ENCODE assay signal across 22 mouse cellular contexts in the genomic region with DNA sequence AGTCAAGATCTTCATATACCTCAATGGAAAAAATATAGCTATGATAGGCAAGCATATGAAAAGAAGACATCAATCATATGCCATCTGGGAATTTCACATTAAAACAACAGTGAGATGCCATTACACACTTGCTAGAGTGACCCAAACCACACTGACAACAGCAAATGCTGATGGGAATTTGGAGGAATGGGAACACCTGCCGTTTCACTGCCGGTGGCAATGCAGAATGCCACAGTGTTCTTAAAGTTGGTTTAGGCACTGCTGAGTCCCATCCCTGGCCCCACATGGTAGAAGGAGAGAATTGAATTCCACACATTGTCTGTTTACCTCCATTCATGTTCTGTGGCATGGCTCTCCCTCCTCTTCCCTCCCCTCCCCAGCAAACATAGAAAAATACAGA.
"Had no signal": no experiment of that assay in that cellular context is flagged by ENCODE, and none has a peak within 500 bp of the region (broad histone marks: within the 10 kb centered on the region; RNA-seq: fewer than 3 reads in every experiment).

No protein-coding gene starts in this region.

- H3K27me3 ChIP-seq: limb, embryonic 12.5 days; limb, embryonic 13.5 days; limb, embryonic 15.5 days; liver, embryonic 12.5 days; liver, embryonic 13.5 days; liver, embryonic 15.5 days; lung, embryonic 15.5 days; megakaryocyte, embryonic 14.5 days; midbrain, embryonic 12.5 days; midbrain, embryonic 13.5 days; midbrain, embryonic 15.5 days; neural tube, embryonic 12.5 days had no signal

- H3K9ac ChIP-seq: limb, embryonic 12.5 days; limb, embryonic 13.5 days; limb, embryonic 15.5 days; liver, embryonic 12.5 days; liver, embryonic 13.5 days; liver, embryonic 14.5 days; liver, embryonic 15.5 days; liver, postnatal 0 days; lung, embryonic 14.5 days; lung, embryonic 15.5 days; midbrain, embryonic 12.5 days; midbrain, embryonic 13.5 days; midbrain, embryonic 15.5 days; neural tube, embryonic 12.5 days had no signal

- ATAC-seq: liver, embryonic 12.5 days; liver, postnatal 0 days; lung, postnatal 0 days; midbrain, embryonic 13.5 days; midbrain, embryonic 15.5 days; midbrain, embryonic 16.5 days had no signal

- H3K4me3 ChIP-seq: limb, embryonic 10.5 days; limb, embryonic 12.5 days; limb, embryonic 13.5 days; limb, embryonic 15.5 days; liver, embryonic 12.5 days; liver, embryonic 13.5 days; liver, embryonic 15.5 days; lung, embryonic 15.5 days; megakaryocyte, embryonic 14.5 days; midbrain, embryonic 10.5 days; midbrain, embryonic 12.5 days; midbrain, embryonic 13.5 days; midbrain, embryonic 15.5 days; neural tube, embryonic 12.5 days had no signal

- H3K27ac ChIP-seq: limb, embryonic 10.5 days; limb, embryonic 12.5 days; limb, embryonic 13.5 days; limb, embryonic 15.5 days; liver, embryonic 12.5 days; liver, embryonic 13.5 days; liver, embryonic 14.5 days; liver, embryonic 15.5 days; lung, embryonic 15.5 days; macrophage; midbrain, embryonic 10.5 days; midbrain, embryonic 12.5 days; midbrain, embryonic 13.5 days; midbrain, embryonic 15.5 days; neural tube, embryonic 12.5 days had no signal

- H3K9me3 ChIP-seq: limb, embryonic 10.5 days; limb, embryonic 12.5 days; limb, embryonic 15.5 days; liver, embryonic 12.5 days; liver, embryonic 13.5 days; liver, embryonic 15.5 days; lung, embryonic 15.5 days; midbrain, embryonic 10.5 days; midbrain, embryonic 12.5 days; midbrain, embryonic 13.5 days; midbrain, embryonic 15.5 days; neural tube, embryonic 12.5 days had no signal

- H3K4me2 ChIP-seq: limb, embryonic 12.5 days; limb, embryonic 13.5 days; limb, embryonic 15.5 days; liver, embryonic 11.5 days; liver, embryonic 12.5 days; liver, embryonic 13.5 days; liver, embryonic 15.5 days; lung, embryonic 14.5 days; lung, embryonic 15.5 days; midbrain, embryonic 11.5 days; midbrain, embryonic 12.5 days; midbrain, embryonic 13.5 days; midbrain, embryonic 15.5 days; neural tube, embryonic 12.5 days had no signal

- H3K36me3 ChIP-seq: limb, embryonic 10.5 days; limb, embryonic 12.5 days; limb, embryonic 13.5 days; limb, embryonic 15.5 days; liver, embryonic 12.5 days; liver, embryonic 13.5 days; liver, embryonic 15.5 days; lung, embryonic 15.5 days; midbrain, embryonic 10.5 days; midbrain, embryonic 12.5 days; midbrain, embryonic 13.5 days; midbrain, embryonic 15.5 days; neural tube, embryonic 12.5 days had no signal

- H3K4me1 ChIP-seq: limb, embryonic 10.5 days; limb, embryonic 12.5 days; limb, embryonic 13.5 days; limb, embryonic 15.5 days; liver, embryonic 12.5 days; liver, embryonic 13.5 days; liver, embryonic 15.5 days; lung, embryonic 15.5 days; megakaryocyte, embryonic 14.5 days; midbrain, embryonic 10.5 days; midbrain, embryonic 12.5 days; midbrain, embryonic 13.5 days; midbrain, embryonic 15.5 days; neural tube, embryonic 12.5 days had no signal
